Mouse (Mus musculus): ENCODE measurements at regions not wholly inside any gene's neighbourhood (a gene's known extent, or its start where the extent isn't known, plus 50 kb on each side); places are given as distances from the start of the nearest gene placed in this dataset.
A peak's percentile ranks its signal among the peaks of the same experiment; 100 is the strongest.

GRCm38 (mm10) chr8:15271793-15272587 is 226.1 kb upstream of the BB014433 start:
- Histone ChIP-seq H3K9ac (ENCODE audit: low read length) (no peak overlapping the region), H3K9me3 (ENCODE audit: control insufficient read depth, low read length) (no peaks in the 10 kb centered on the region), H3K27ac (ENCODE audit: low read depth) (no peak overlapping the region), H3K4me2 (ENCODE audit: low read length) (no peak overlapping the region), H3K4me3 (ENCODE audit: low read depth, low read length) (no peak overlapping the region), H3K4me1 (replicated peaks; ENCODE audit: control insufficient read depth, insufficient read depth, low read length) (no peaks in the 10 kb centered on the region), H3K27me3 (replicated peaks; ENCODE audit: control insufficient read depth, insufficient read depth, low read length) (no peaks in the 10 kb centered on the region), H3K36me3 (ENCODE audit: control insufficient read depth, insufficient read depth, low read length) (no peaks in the 10 kb centered on the region)
- ATAC-seq (replicated peaks; ENCODE audit: low FRiP score, low TSS enrichment, low read depth) (no peak), DNase-seq (ENCODE audit: low spot score) (no peak)
- WGBS: 39% methylated on average over 17 of the region's 17 CpGs

- ATAC-seq (replicated peaks; ENCODE audit: low FRiP score, low TSS enrichment, low read depth): no peak
- H3K9me3 ChIP-seq (ENCODE audit: control insufficient read depth, low read length): no peaks in the 10 kb centered on the region
- H3K9ac ChIP-seq (ENCODE audit: low read length): no peak overlapping the region
- H3K4me3 ChIP-seq (ENCODE audit: low read depth, low read length): no peak overlapping the region
- no peak overlapping the region for H3K4me2 ChIP-seq (ENCODE audit: low read length)
- H3K27me3 ChIP-seq (replicated peaks; ENCODE audit: control insufficient read depth, insufficient read depth, low read length): no peaks in the 10 kb centered on the region
- WGBS: 10% methylated on average over 5 of the region's 5 CpGs
- DNase-seq (ENCODE audit: low spot score): peak; percentile 87
- H3K36me3 ChIP-seq (ENCODE audit: control insufficient read depth, insufficient read depth, low read length): no peaks in the 10 kb centered on the region
- H3K27ac ChIP-seq (ENCODE audit: low read depth): no peak overlapping the region
- H3K4me1 ChIP-seq (replicated peaks; ENCODE audit: control insufficient read depth, insufficient read depth, low read length): no peaks in the 10 kb centered on the region
These were observed 224.4 kb upstream of the BB014433 start for GRCm38 (mm10) chr8:15270290-15270689.

GRCm38 (mm10) chr8:15244770-15245485 is 199.1 kb upstream of the BB014433 start:
- H3K4me1 ChIP-seq (replicated peaks; ENCODE audit: control insufficient read depth, insufficient read depth, low read length): no peaks in the 10 kb centered on the region
- ATAC-seq (replicated peaks; ENCODE audit: low FRiP score, low TSS enrichment, low read depth): no peak
- no peak overlapping the region for H3K27ac ChIP-seq (ENCODE audit: low read depth)
- H3K27me3 ChIP-seq (replicated peaks; ENCODE audit: control insufficient read depth, insufficient read depth, low read length): no peaks in the 10 kb centered on the region
- no peak for DNase-seq (ENCODE audit: low spot score)
- WGBS: 91% methylated on average over 12 of the region's 12 CpGs
- no peak overlapping the region for H3K9ac ChIP-seq (ENCODE audit: low read length)
- no peaks in the 10 kb centered on the region for H3K9me3 ChIP-seq (ENCODE audit: control insufficient read depth, low read length)
- H3K4me2 ChIP-seq (ENCODE audit: low read length): no peak overlapping the region
- H3K4me3 ChIP-seq (ENCODE audit: low read depth, low read length): no peak overlapping the region
- no peaks in the 10 kb centered on the region for H3K36me3 ChIP-seq (ENCODE audit: control insufficient read depth, insufficient read depth, low read length)

GRCm38 (mm10) chr8:15235410-15235809 is 189.5 kb upstream of the BB014433 start:
- no peak overlapping the region for H3K4me3 ChIP-seq (ENCODE audit: low read depth, low read length)
- H3K9me3 ChIP-seq (ENCODE audit: control insufficient read depth, low read length): no peaks in the 10 kb centered on the region
- no peak for DNase-seq (ENCODE audit: low spot score)
- WGBS: 62% methylated on average over 3 of the region's 3 CpGs
- no peak overlapping the region for H3K9ac ChIP-seq (ENCODE audit: low read length)
- no peak for ATAC-seq (replicated peaks; ENCODE audit: low FRiP score, low TSS enrichment, low read depth)
- no peaks in the 10 kb centered on the region for H3K27me3 ChIP-seq (replicated peaks; ENCODE audit: control insufficient read depth, insufficient read depth, low read length)
- H3K4me2 ChIP-seq (ENCODE audit: low read length): no peak overlapping the region
- no peak overlapping the region for H3K27ac ChIP-seq (ENCODE audit: low read depth)
- no peaks in the 10 kb centered on the region for H3K36me3 ChIP-seq (ENCODE audit: control insufficient read depth, insufficient read depth, low read length)
- no peaks in the 10 kb centered on the region for H3K4me1 ChIP-seq (replicated peaks; ENCODE audit: control insufficient read depth, insufficient read depth, low read length)

- H3K27me3 ChIP-seq (replicated peaks; ENCODE audit: control insufficient read depth, insufficient read depth, low read length): no peaks in the 10 kb centered on the region
- no peak overlapping the region for H3K27ac ChIP-seq (ENCODE audit: low read depth)
- H3K9me3 ChIP-seq (ENCODE audit: control insufficient read depth, low read length): no peaks in the 10 kb centered on the region
- H3K4me2 ChIP-seq (ENCODE audit: low read length): no peak overlapping the region
- H3K9ac ChIP-seq (ENCODE audit: low read length): no peak overlapping the region
- DNase-seq (ENCODE audit: low spot score): no peak
- H3K36me3 ChIP-seq (ENCODE audit: control insufficient read depth, insufficient read depth, low read length): no peaks in the 10 kb centered on the region
- no peak for ATAC-seq (replicated peaks; ENCODE audit: low FRiP score, low TSS enrichment, low read depth)
- no peak overlapping the region for H3K4me3 ChIP-seq (ENCODE audit: low read depth, low read length)
- H3K4me1 ChIP-seq (replicated peaks; ENCODE audit: control insufficient read depth, insufficient read depth, low read length): no peaks in the 10 kb centered on the region
- WGBS: 53% methylated on average over 8 of the region's 8 CpGs
These were observed 187.4 kb upstream of the BB014433 start for GRCm38 (mm10) chr8:15233241-15233640.

- Histone ChIP-seq H3K9me3 (ENCODE audit: control insufficient read depth, low read length) (no peaks in the 10 kb centered on the region), H3K27me3 (replicated peaks; ENCODE audit: control insufficient read depth, insufficient read depth, low read length) (no peaks in the 10 kb centered on the region), H3K9ac (ENCODE audit: low read length) (no peak overlapping the region), H3K4me3 (ENCODE audit: low read depth, low read length) (no peak overlapping the region), H3K4me1 (replicated peaks; ENCODE audit: control insufficient read depth, insufficient read depth, low read length) (no peaks in the 10 kb centered on the region), H3K27ac (ENCODE audit: low read depth) (no peak overlapping the region), H3K36me3 (ENCODE audit: control insufficient read depth, insufficient read depth, low read length) (no peaks in the 10 kb centered on the region), H3K4me2 (ENCODE audit: low read length) (no peak overlapping the region)
- ATAC-seq (replicated peaks; ENCODE audit: low FRiP score, low TSS enrichment, low read depth): no peak
- WGBS: 61% methylated on average over 2 of the region's 2 CpGs
- DNase-seq (ENCODE audit: low spot score): no peak
These were observed 184.3 kb upstream of the BB014433 start for GRCm38 (mm10) chr8:15230217-15230616.

- Histone ChIP-seq H3K4me2 (ENCODE audit: low read length) (no peak overlapping the region), H3K27me3 (replicated peaks; ENCODE audit: control insufficient read depth, insufficient read depth, low read length) (no peaks in the 10 kb centered on the region), H3K9me3 (ENCODE audit: control insufficient read depth, low read length) (no peaks in the 10 kb centered on the region), H3K36me3 (ENCODE audit: control insufficient read depth, insufficient read depth, low read length) (no peaks in the 10 kb centered on the region), H3K27ac (ENCODE audit: low read depth) (no peak overlapping the region), H3K9ac (ENCODE audit: low read length) (no peak overlapping the region), H3K4me1 (replicated peaks; ENCODE audit: control insufficient read depth, insufficient read depth, low read length) (no peaks in the 10 kb centered on the region), H3K4me3 (ENCODE audit: low read depth, low read length) (no peak overlapping the region)
- DNase-seq (ENCODE audit: low spot score): peak; percentile 91
- ATAC-seq (replicated peaks; ENCODE audit: low FRiP score, low TSS enrichment, low read depth): no peak; the same call in 1 of the 2 replicates
- 38% methylated on average over 13 of the region's 13 CpGs for WGBS
These were observed 175.5 kb upstream of the BB014433 start for GRCm38 (mm10) chr8:15221211-15221912.

GRCm38 (mm10) chr8:15209856-15210521 is 164.1 kb upstream of the BB014433 start:
- no peaks in the 10 kb centered on the region for H3K27me3 ChIP-seq (replicated peaks; ENCODE audit: control insufficient read depth, insufficient read depth, low read length)
- H3K9ac ChIP-seq (ENCODE audit: low read length): no peak overlapping the region
- H3K4me1 ChIP-seq (replicated peaks; ENCODE audit: control insufficient read depth, insufficient read depth, low read length): no peaks in the 10 kb centered on the region
- H3K36me3 ChIP-seq (ENCODE audit: control insufficient read depth, insufficient read depth, low read length): no peaks in the 10 kb centered on the region
- H3K27ac ChIP-seq (ENCODE audit: low read depth): no peak overlapping the region
- H3K4me3 ChIP-seq (ENCODE audit: low read depth, low read length): no peak overlapping the region
- H3K9me3 ChIP-seq (ENCODE audit: control insufficient read depth, low read length): no peaks in the 10 kb centered on the region
- WGBS: 54% methylated on average over 6 of the region's 6 CpGs
- no peak for ATAC-seq (replicated peaks; ENCODE audit: low FRiP score, low TSS enrichment, low read depth)
- no peak for DNase-seq (ENCODE audit: low spot score)
- no peak overlapping the region for H3K4me2 ChIP-seq (ENCODE audit: low read length)

All from intestine, embryonic 14.5 days (tissue).